Mouse (Mus musculus): ENCODE data around the gene BC005561. TPM values are rescaled to one million over a fixed set of nuclear protein-coding genes. Genes with fewer than 3 reads are reported as not detected.

BC005561 gene
- 0.63 and 1.0 TPM in 2 replicates for polyA plus RNA-seq (2012; ENCODE audit: low replicate concordance)

GRCm38 (mm10) chr5:104508195-104508891 lies at the start of gene BC005561:
Gene BC005561 (plus strand): TSS chr5:104508352.

DNA sequence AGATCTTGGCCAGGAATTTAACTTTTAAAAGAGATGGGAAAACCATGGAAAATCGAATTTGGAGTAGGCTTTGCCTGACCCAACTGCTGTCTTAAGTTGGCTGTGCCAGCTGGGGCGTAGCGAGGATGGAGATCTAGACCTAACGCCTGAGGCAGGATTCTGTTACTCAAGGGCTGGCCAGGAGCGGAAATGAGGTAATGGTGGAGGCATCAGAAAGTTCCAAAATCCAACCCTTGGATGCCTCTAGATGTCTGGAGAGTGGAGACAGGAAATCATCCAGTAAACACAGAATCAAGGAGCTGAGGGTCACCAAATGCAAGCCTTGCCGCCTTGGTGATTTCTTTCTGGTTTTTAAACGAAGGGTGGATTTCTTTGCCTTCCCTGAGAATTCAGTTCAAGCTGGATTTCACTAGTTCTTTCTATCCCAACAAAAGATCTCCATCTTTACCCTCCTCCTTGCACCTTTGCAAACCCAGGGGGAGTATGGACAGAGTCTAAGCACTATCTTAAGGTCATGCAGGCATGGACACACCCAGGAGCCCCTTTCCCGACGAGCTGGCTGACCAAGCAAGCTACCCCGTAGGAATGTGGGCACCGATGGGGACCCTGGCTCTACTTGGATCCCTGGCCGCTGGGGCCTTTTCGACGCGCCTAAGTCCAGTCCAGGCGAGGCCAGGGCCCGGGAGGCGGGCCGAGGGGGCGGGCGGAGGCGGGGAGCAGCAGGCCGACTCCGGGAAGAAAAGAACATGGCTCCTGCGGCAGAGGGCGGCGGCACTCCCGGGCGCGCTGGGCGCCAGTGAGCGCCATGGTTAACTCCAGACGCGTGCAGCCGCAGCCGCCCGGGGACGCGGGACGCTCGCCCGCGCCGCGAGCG lies 49.1 kb upstream of the BC005561 start, which contains the start of gene Pkd2:
Pkd2 (plus strand) TSS at position 619 of the 874 bp plus-strand sequence.

Other genes starting within 250 kb of the BC005561 start
- gene Ibsp, start 209.2 kb upstream of the BC005561 start, polyA plus RNA-seq (2012; ENCODE audit: low replicate concordance), result not detected in 2 replicates
- gene Mepe, start 183.0 kb upstream of the BC005561 start, polyA plus RNA-seq (2012; ENCODE audit: low replicate concordance), result not detected in 2 replicates
- not detected in 2 replicates for gene Spp1, start 73.2 kb upstream of the BC005561 start, polyA plus RNA-seq (2012; ENCODE audit: low replicate concordance)
- 0.49 and 1.0 TPM in 2 replicates for gene Pkd2, start 48.9 kb upstream of the BC005561 start, polyA plus RNA-seq (2012; ENCODE audit: low replicate concordance)

Data from leukemia stem cell, adult 10-12 weeks (primary cell).